Mouse (Mus musculus): Measurements from ENCODE around the gene Igsf11. TPM values are rescaled to one million over a fixed set of nuclear protein-coding genes. Genes with fewer than 3 reads are reported as not detected.

Igsf11 gene
- polyA plus RNA-seq, 1 experiment from 2014 or later: 3.2 TPM

- WGBS: 71% methylated on average over 8 of the region's 8 CpGs
- H3K4me3 ChIP-seq (ENCODE audit: low read depth, low read length): no peak overlapping the region
These were observed 68.1 kb downstream of the Igsf11 start for GRCm38 (mm10) chr16:38960550-38960949.

GRCm38 (mm10) chr16:38961865-38962264, 69.4 kb downstream of the Igsf11 start:
- Histone ChIP-seq H3K9me3 (replicated peaks; ENCODE audit: control insufficient read depth, low read length, poor library complexity, severe bottlenecking) (no peaks in the 10 kb centered on the region; the same call in 1 of the 2 replicates), H3K4me1 (ENCODE audit: control insufficient read depth, insufficient read depth, low read length) (0 out of 2 replicates have a peak, but pooled peaks cover 2% of the 10 kb centered on the region), H3K4me2 (ENCODE audit: low read length) (no peak overlapping the region), H3K36me3 (ENCODE audit: control insufficient read depth, insufficient read depth, low read length) (no peaks in the 10 kb centered on the region), H3K27me3 (ENCODE audit: control insufficient read depth, insufficient read depth, low read depth, low read length) (no peaks in the 10 kb centered on the region), H3K9ac (ENCODE audit: low read depth, low read length) (no peak overlapping the region), H3K4me3 (ENCODE audit: low read depth, low read length) (no peak overlapping the region), H3K27ac (ENCODE audit: low read length) (no peak overlapping the region)
- ATAC-seq: no peak
- WGBS: 81% methylated on average over 2 of the region's 2 CpGs

More at GRCm38 (mm10) chr16:38960550-38960949, 68.1 kb downstream of the Igsf11 start:
- Histone ChIP-seq H3K4me2 (ENCODE audit: low read length) (no peak overlapping the region), H3K9me3 (replicated peaks; ENCODE audit: control insufficient read depth, low read length, poor library complexity, severe bottlenecking) (no peaks in the 10 kb centered on the region; the same call in 1 of the 2 replicates), H3K9ac (ENCODE audit: low read depth, low read length) (no peak overlapping the region), H3K27me3 (ENCODE audit: control insufficient read depth, insufficient read depth, low read depth, low read length) (no peaks in the 10 kb centered on the region), H3K36me3 (ENCODE audit: control insufficient read depth, insufficient read depth, low read length) (no peaks in the 10 kb centered on the region), H3K27ac (ENCODE audit: low read length) (no peak overlapping the region), H3K4me1 (ENCODE audit: control insufficient read depth, insufficient read depth, low read length) (0 out of 2 replicates have a peak, but pooled peaks cover 2% of the 10 kb centered on the region)
- ATAC-seq: no peak

- 0 out of 2 replicates have a peak, but pooled peaks cover 2% of the 10 kb centered on the region for H3K4me1 ChIP-seq (ENCODE audit: control insufficient read depth, insufficient read depth, low read length)
- no peak overlapping the region for H3K4me3 ChIP-seq (ENCODE audit: low read depth, low read length)
- WGBS: 70% methylated on average over 9 of the region's 9 CpGs
- no peak overlapping the region for H3K4me2 ChIP-seq (ENCODE audit: low read length)
- H3K9me3 ChIP-seq (replicated peaks; ENCODE audit: control insufficient read depth, low read length, poor library complexity, severe bottlenecking): no peaks in the 10 kb centered on the region
- H3K9ac ChIP-seq (ENCODE audit: low read depth, low read length): no peak overlapping the region
- H3K36me3 ChIP-seq (ENCODE audit: control insufficient read depth, insufficient read depth, low read length): no peaks in the 10 kb centered on the region
- no peaks in the 10 kb centered on the region for H3K27me3 ChIP-seq (ENCODE audit: control insufficient read depth, insufficient read depth, low read depth, low read length)
- ATAC-seq: no peak
- no peak overlapping the region for H3K27ac ChIP-seq (ENCODE audit: low read length)
These were observed 70.2 kb downstream of the Igsf11 start for GRCm38 (mm10) chr16:38962695-38963094.

- no peak for ATAC-seq
- Histone ChIP-seq H3K4me1 (ENCODE audit: control insufficient read depth, insufficient read depth, low read length) (0 out of 2 replicates have a peak, but pooled peaks cover 2% of the 10 kb centered on the region), H3K27me3 (ENCODE audit: control insufficient read depth, insufficient read depth, low read depth, low read length) (no peaks in the 10 kb centered on the region), H3K4me2 (ENCODE audit: low read length) (no peak overlapping the region), H3K9ac (ENCODE audit: low read depth, low read length) (no peak overlapping the region), H3K27ac (ENCODE audit: low read length) (no peak overlapping the region), H3K4me3 (ENCODE audit: low read depth, low read length) (no peak overlapping the region), H3K36me3 (ENCODE audit: control insufficient read depth, insufficient read depth, low read length) (no peaks in the 10 kb centered on the region), H3K9me3 (replicated peaks; ENCODE audit: control insufficient read depth, low read length, poor library complexity, severe bottlenecking) (no peaks in the 10 kb centered on the region)
- 78% methylated on average over 10 of the region's 10 CpGs for WGBS
These were observed 74.6 kb downstream of the Igsf11 start for GRCm38 (mm10) chr16:38967026-38967425.

GRCm38 (mm10) chr16:38976151-38976550, 83.7 kb downstream of the Igsf11 start:
- Histone ChIP-seq H3K4me2 (ENCODE audit: low read length) (no peak overlapping the region), H3K36me3 (ENCODE audit: control insufficient read depth, insufficient read depth, low read length) (no peaks in the 10 kb centered on the region), H3K4me3 (ENCODE audit: low read depth, low read length) (no peak overlapping the region), H3K9ac (ENCODE audit: low read depth, low read length) (no peak overlapping the region), H3K9me3 (replicated peaks; ENCODE audit: control insufficient read depth, low read length, poor library complexity, severe bottlenecking) (no peaks in the 10 kb centered on the region), H3K4me1 (ENCODE audit: control insufficient read depth, insufficient read depth, low read length) (no peaks in the 10 kb centered on the region), H3K27me3 (ENCODE audit: control insufficient read depth, insufficient read depth, low read depth, low read length) (no peaks in the 10 kb centered on the region), H3K27ac (ENCODE audit: low read length) (no peak overlapping the region)
- WGBS: 81% methylated on average over 13 of the region's 13 CpGs
- ATAC-seq: no peak

- Histone ChIP-seq H3K4me3 (ENCODE audit: low read depth, low read length) (no peak overlapping the region), H3K4me1 (ENCODE audit: control insufficient read depth, insufficient read depth, low read length) (no peaks in the 10 kb centered on the region; the same call in 1 of the 2 replicates), H3K27me3 (ENCODE audit: control insufficient read depth, insufficient read depth, low read depth, low read length) (no peaks in the 10 kb centered on the region), H3K9ac (ENCODE audit: low read depth, low read length) (no peak overlapping the region), H3K36me3 (ENCODE audit: control insufficient read depth, insufficient read depth, low read length) (no peaks in the 10 kb centered on the region), H3K4me2 (ENCODE audit: low read length) (no peak overlapping the region), H3K27ac (ENCODE audit: low read length) (no peak overlapping the region), H3K9me3 (replicated peaks; ENCODE audit: control insufficient read depth, low read length, poor library complexity, severe bottlenecking) (no peaks in the 10 kb centered on the region)
- no peak for ATAC-seq
- 94% methylated on average over 2 of the region's 2 CpGs for WGBS
These were observed 86.1 kb downstream of the Igsf11 start for GRCm38 (mm10) chr16:38978546-38978945.

GRCm38 (mm10) chr16:38980546-38980945, 88.1 kb downstream of the Igsf11 start:
- Histone ChIP-seq H3K36me3 (ENCODE audit: control insufficient read depth, insufficient read depth, low read length) (no peaks in the 10 kb centered on the region), H3K9ac (ENCODE audit: low read depth, low read length) (no peak overlapping the region), H3K4me2 (ENCODE audit: low read length) (no peak overlapping the region), H3K27ac (ENCODE audit: low read length) (no peak overlapping the region), H3K4me3 (ENCODE audit: low read depth, low read length) (no peak overlapping the region), H3K27me3 (ENCODE audit: control insufficient read depth, insufficient read depth, low read depth, low read length) (no peaks in the 10 kb centered on the region), H3K4me1 (ENCODE audit: control insufficient read depth, insufficient read depth, low read length) (no peaks in the 10 kb centered on the region; the same call in 1 of the 2 replicates), H3K9me3 (replicated peaks; ENCODE audit: control insufficient read depth, low read length, poor library complexity, severe bottlenecking) (no peaks in the 10 kb centered on the region)
- 32% methylated on average over 4 of the region's 5 CpGs for WGBS
- ATAC-seq: no peak

GRCm38 (mm10) chr16:38982051-38982450, 89.6 kb downstream of the Igsf11 start:
- no peak overlapping the region for H3K4me3 ChIP-seq (ENCODE audit: low read depth, low read length)
- no peaks in the 10 kb centered on the region for H3K36me3 ChIP-seq (ENCODE audit: control insufficient read depth, insufficient read depth, low read length)
- no peak overlapping the region for H3K27ac ChIP-seq (ENCODE audit: low read length)
- ATAC-seq: no peak
- H3K9me3 ChIP-seq (replicated peaks; ENCODE audit: control insufficient read depth, low read length, poor library complexity, severe bottlenecking): no peaks in the 10 kb centered on the region
- no peaks in the 10 kb centered on the region; the same call in 1 of the 2 replicates for H3K4me1 ChIP-seq (ENCODE audit: control insufficient read depth, insufficient read depth, low read length)
- no peak overlapping the region for H3K4me2 ChIP-seq (ENCODE audit: low read length)
- H3K9ac ChIP-seq (ENCODE audit: low read depth, low read length): no peak overlapping the region
- WGBS: 10% methylated on average over 5 of the region's 5 CpGs
- no peaks in the 10 kb centered on the region for H3K27me3 ChIP-seq (ENCODE audit: control insufficient read depth, insufficient read depth, low read depth, low read length)

- Histone ChIP-seq H3K36me3 (ENCODE audit: control insufficient read depth, insufficient read depth, low read length) (no peaks in the 10 kb centered on the region), H3K9me3 (replicated peaks; ENCODE audit: control insufficient read depth, low read length, poor library complexity, severe bottlenecking) (no peaks in the 10 kb centered on the region), H3K27ac (ENCODE audit: low read length) (no peak overlapping the region), H3K27me3 (ENCODE audit: control insufficient read depth, insufficient read depth, low read depth, low read length) (no peaks in the 10 kb centered on the region), H3K4me3 (ENCODE audit: low read depth, low read length) (no peak overlapping the region), H3K9ac (ENCODE audit: low read depth, low read length) (no peak overlapping the region), H3K4me1 (ENCODE audit: control insufficient read depth, insufficient read depth, low read length) (no peaks in the 10 kb centered on the region; the same call in 1 of the 2 replicates), H3K4me2 (ENCODE audit: low read length) (no peak overlapping the region)
- 24% methylated on average over 12 of the region's 12 CpGs for WGBS
- ATAC-seq: no peak
These were observed 90.2 kb downstream of the Igsf11 start for GRCm38 (mm10) chr16:38982508-38983236.

Data from midbrain, embryonic 16.5 days (tissue).